Mouse (Mus musculus) hindbrain, embryonic 10.5 days (tissue): ENCODE results near the gene P2rx7. TPM values are rescaled to one million over a fixed set of nuclear protein-coding genes. Genes with fewer than 3 reads are reported as not detected.
A peak's percentile ranks its signal among the peaks of the same experiment; 100 is the strongest.
"Not testable (repeated sequence)": the region's sequence is repeated elsewhere in the genome, so short reads cannot be mapped to it uniquely, and the experiment has no call there.

ENCODE experiments used
- DNase-seq: peaks from one replicate; pipeline ENCODE4 v3.0.0-alpha.2; 2017; ENCODE audit warnings: low spot score
- H3K27ac ChIP-seq: fragments of 300-500 bp; sonication (generic); 2 replicates; pipeline ENCODE4 v1.5.1; 2016; ENCODE audit warnings: mild to moderate bottlenecking, moderate library complexity
- H3K27me3 ChIP-seq: fragments of 300-500 bp; sonication (generic); 2 replicates; pipeline ENCODE4 v1.6.1; 2016; ENCODE audit warnings: mild to moderate bottlenecking; ENCODE audit not compliant: poor library complexity, insufficient read depth, severe bottlenecking
- H3K36me3 ChIP-seq: fragments of 300-500 bp; sonication (generic); 2 replicates; pipeline ENCODE4 v1.6.1; 2016; ENCODE audit warnings: mild to moderate bottlenecking, moderate library complexity
- H3K4me1 ChIP-seq: fragments of 300-500 bp; sonication (generic); replicated peaks from 2 replicates; pipeline ENCODE4 v1.6.1; 2016; ENCODE audit warnings: mild to moderate bottlenecking
- H3K4me3 ChIP-seq: fragments of 300-500 bp; sonication (generic); 2 replicates; pipeline ENCODE4 v1.5.1; 2016; ENCODE audit warnings: mild to moderate bottlenecking, moderate library complexity
- H3K9me3 ChIP-seq: fragments of 300-500 bp; sonication (generic); 2 replicates; pipeline ENCODE4 v1.6.1; 2016; ENCODE audit warnings: mild to moderate bottlenecking, moderate library complexity
- WGBS: fragments of 180-500 bp; shearing (Covaris S2); methylation state at CpG from one replicate; pipeline ENCODE4 v1.1.7; 2016; 5-methylcytosine and 5-hydroxymethylcytosine counted together
- polyA plus RNA-seq: library from polyadenylated mRNA; unstranded; fragments of >200 nt; fragmentation: Nextera tagmentation; extraction: Ambion mirVana; gene quantifications from 2 replicates; pipeline ENCODE4 v1.2.1, GENCODE M21; 2016

Gene P2rx7
- polyA plus RNA-seq, 1 experiment from 2014 or later = 2.1 TPM

DNA sequence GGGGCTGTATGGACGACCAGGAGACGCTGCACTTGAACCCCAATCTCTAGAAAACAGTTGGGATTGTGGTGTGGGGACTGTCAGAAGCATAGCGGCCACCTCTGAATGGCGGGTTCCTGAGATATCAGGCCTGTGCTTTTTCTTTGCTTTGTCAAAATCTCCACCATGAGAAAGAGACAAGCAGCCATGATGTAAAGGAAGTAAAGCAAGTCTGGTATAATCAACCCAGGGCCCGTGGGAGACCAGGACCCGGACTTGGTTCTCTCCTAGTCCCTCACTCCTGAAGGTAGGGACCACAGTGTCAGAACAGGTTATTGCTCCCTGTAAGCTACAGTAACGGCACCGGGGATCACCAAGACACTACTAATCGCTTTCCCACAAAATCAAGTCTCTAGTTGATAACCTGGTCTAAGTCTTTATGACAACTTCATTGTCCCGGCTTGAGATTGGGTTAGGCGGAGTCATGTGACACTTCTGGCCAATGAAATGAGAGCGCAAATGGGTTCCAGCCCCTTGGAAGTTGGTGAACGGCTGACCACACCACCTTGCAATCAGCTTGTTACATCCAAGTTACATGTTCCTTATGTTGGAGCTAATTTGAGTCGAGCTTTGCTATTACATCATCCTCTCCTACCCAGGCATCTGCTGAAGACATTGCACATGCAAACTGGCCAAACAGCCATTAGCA lies 18.0 kb upstream of the P2rx7 start:
- no peaks in the 10 kb centered on the region for H3K9me3 ChIP-seq
- H3K27me3 ChIP-seq = no peaks in the 10 kb centered on the region
- H3K27ac ChIP-seq = no peak overlapping the region
- H3K36me3 ChIP-seq = no peaks in the 10 kb centered on the region
- no peak for DNase-seq
- H3K4me3 ChIP-seq = no peak overlapping the region
- WGBS = 89% methylated on average over 14 of the region's 14 CpGs
- H3K4me1 ChIP-seq = peaks cover 22% of the 10 kb centered on the region

DNA sequence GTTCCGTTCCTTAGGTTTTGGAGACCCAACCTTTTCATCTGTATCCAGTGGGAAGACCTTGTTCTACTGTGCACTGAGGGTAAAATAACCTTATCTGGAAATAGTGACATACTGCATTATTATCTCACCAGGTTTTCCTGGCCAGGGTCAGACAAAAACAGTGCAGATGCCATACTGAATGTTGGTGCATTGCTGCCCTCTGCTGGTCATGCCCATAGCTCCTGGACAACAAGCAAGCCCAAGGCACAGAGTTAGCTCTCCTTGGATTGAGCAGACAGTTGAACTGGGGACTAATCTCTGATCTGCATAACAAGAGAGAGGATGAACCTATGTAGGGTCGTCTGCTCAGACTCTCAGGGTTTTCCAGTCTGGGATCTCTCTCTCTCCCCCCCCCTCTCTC lies 16.5 kb upstream of the P2rx7 start:
- no peaks in the 10 kb centered on the region for H3K36me3 ChIP-seq
- DNase-seq = peak; percentile 86
- H3K27ac ChIP-seq = no peak overlapping the region
- 42% methylated on average over 2 of the region's 2 CpGs for WGBS
- H3K4me1 ChIP-seq = peaks cover 6% of the 10 kb centered on the region
- H3K4me3 ChIP-seq = no peak overlapping the region
- H3K9me3 ChIP-seq = no peaks in the 10 kb centered on the region
- H3K27me3 ChIP-seq = no peaks in the 10 kb centered on the region

DNA sequence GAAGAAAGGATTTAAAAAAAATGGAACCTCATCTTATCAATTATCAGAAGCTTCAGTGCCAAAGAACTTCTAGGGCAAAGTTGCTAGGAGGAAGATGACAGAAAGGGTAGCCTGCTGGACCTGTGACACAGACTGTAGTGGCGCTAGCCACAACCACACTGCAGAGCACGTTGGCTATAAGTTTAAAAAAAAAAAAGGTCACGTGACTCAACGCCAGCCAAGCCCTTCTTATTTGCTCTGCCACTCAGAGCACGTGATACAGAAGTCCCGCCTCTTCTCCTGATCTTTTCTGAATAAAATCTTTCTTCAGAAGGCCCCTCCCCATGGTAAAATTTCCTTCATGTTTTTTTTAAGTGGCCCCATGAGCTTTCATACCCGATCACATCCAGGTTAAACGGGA lies 8.5 kb upstream of the P2rx7 start:
- Histone ChIP-seq H3K9me3 (no peaks in the 10 kb centered on the region), H3K27me3 (no peaks in the 10 kb centered on the region), H3K36me3 (no peaks in the 10 kb centered on the region), H3K4me1 (peaks cover 17% of the 10 kb centered on the region), H3K27ac (no peak overlapping the region), H3K4me3 (no peak overlapping the region)
- WGBS = 80% methylated on average over 8 of the region's 8 CpGs
- DNase-seq = no peak

DNA sequence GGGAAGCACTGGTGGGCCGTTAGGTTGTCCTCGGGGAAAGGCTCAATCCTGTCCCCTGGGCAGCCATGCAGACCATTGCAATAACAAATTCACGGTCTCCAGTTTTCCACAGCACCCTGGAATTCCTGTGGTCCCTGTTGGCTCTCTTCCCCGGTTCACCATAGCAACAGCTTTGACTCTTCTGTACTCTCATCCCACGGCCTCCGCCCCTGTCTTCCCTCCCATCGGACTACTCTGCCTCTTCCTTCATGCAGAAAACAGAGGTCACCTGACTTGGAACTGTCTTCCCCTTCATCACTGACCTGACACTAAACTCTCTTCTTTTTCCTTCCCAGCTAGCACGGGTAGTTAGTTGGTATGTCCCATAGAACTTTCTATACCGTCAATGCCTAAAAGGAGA lies 7.4 kb upstream of the P2rx7 start:
- H3K27ac ChIP-seq = no peak overlapping the region
- no peak for DNase-seq

DNA sequence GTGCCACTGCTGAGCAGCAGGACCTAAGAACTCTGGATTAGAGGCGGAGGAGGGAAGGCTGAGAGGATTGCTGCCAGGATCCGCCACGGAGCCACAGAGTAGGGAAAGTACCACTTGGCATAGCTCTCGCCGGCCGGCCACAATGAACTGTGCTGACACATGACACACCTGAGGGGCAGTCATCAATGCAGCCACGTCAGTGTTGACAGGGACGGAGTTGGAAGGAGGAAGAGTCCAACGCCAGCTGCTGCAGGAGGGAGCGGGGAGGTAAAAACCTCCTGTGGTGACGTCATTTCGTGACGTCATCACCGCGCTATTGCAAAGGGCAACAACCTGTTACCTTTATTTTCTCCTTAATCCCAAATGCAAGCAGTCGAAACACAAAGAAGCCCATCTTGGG lies 6.8 kb upstream of the P2rx7 start:
- Histone ChIP-seq H3K27ac (no peak overlapping the region), H3K9me3 (no peaks in the 10 kb centered on the region), H3K4me3 (peak overlapping the region; percentile 33), H3K4me1 (peaks cover 17% of the 10 kb centered on the region), H3K27me3 (no peaks in the 10 kb centered on the region), H3K36me3 (no peaks in the 10 kb centered on the region)
- DNase-seq = no peak
- WGBS = 42% methylated on average over 16 of the region's 16 CpGs

More for the DNA sequence above, 7.4 kb upstream of the P2rx7 start:
- H3K9me3 ChIP-seq = no peaks in the 10 kb centered on the region
- H3K27me3 ChIP-seq = no peaks in the 10 kb centered on the region
- no peaks in the 10 kb centered on the region for H3K36me3 ChIP-seq
- WGBS = 76% methylated on average over 9 of the region's 9 CpGs
- H3K4me3 ChIP-seq = no peak overlapping the region
- peaks cover 17% of the 10 kb centered on the region for H3K4me1 ChIP-seq

DNA sequence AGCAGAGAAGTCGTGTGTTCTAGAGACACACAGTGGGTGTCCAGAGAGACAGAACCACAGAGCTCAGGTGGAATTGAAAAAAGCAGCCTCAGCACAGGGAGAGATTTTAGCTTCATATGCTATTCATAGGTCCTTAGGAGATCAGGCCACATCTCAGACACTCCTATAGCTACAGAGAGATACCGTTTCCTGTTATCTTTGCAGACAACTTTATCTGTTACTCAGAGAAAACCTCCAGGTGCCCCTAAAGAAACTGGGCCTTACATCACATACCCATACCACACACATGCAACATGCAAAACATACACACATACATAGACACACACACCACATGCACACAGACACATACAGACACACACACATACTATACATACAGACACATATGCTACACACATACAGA lies 5.4 kb upstream of the P2rx7 start:
- Histone ChIP-seq H3K9me3 (no peaks in the 10 kb centered on the region), H3K4me3 (no peak overlapping the region), H3K36me3 (no peaks in the 10 kb centered on the region), H3K27ac (no peak overlapping the region), H3K4me1 (peaks cover 19% of the 10 kb centered on the region), H3K27me3 (no peaks in the 10 kb centered on the region)
- DNase-seq = no peak
- 78% methylated on average over 2 of the region's 2 CpGs for WGBS

DNA sequence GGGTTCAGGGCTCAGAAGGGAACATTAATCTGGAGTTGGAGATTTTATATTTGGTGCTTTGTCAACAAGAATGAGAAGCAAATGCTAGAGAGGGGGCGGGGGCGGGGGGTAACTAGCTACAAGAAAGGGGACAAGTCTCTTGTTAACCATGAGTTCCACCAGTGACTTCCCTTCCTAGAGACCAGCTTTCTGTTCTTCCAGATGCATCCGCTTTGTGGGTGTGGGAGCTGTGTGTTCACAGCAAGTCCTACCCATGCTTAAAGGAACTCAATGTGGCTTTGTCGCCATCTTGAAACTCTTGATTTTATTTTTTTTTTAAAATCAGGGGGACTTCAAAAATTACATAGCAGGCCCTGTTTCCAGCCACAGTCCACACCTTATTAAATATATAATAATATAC lies 4.2 kb upstream of the P2rx7 start:
- WGBS = 93% methylated on average over 4 of the region's 4 CpGs

DNA sequence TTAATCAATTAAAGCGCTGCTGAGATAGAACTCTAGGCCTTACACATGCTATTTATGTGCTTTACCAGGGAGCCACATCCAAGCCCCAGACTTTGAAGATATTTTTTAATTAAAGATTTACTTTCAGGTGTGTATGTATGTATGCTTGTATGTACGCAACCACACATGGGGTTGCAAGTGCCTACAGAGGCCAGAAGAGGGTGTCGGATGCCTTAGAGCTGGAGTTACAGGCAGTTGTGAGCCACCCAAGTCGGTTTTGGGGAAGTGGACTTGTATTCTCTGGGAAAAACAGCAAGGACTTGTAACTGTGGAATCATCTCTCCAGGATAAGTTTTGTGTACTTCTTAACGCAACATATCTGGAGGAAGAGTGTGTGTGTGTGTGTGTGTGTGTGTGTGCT lies 3.7 kb upstream of the P2rx7 start:
- no peak overlapping the region for H3K27ac ChIP-seq
- H3K4me3 ChIP-seq = no peak overlapping the region
- H3K4me1 ChIP-seq = peaks cover 29% of the 10 kb centered on the region
- H3K36me3 ChIP-seq = no peaks in the 10 kb centered on the region
- no peaks in the 10 kb centered on the region for H3K27me3 ChIP-seq
- WGBS = 86% methylated on average over 5 of the region's 5 CpGs
- no peak for DNase-seq
- no peaks in the 10 kb centered on the region for H3K9me3 ChIP-seq

More for the DNA sequence above, 4.2 kb upstream of the P2rx7 start:
- Histone ChIP-seq H3K4me1 (peaks cover 29% of the 10 kb centered on the region), H3K4me3 (no peak overlapping the region), H3K36me3 (no peaks in the 10 kb centered on the region), H3K9me3 (no peaks in the 10 kb centered on the region), H3K27ac (no peak overlapping the region), H3K27me3 (no peaks in the 10 kb centered on the region)
- DNase-seq = no peak

DNA sequence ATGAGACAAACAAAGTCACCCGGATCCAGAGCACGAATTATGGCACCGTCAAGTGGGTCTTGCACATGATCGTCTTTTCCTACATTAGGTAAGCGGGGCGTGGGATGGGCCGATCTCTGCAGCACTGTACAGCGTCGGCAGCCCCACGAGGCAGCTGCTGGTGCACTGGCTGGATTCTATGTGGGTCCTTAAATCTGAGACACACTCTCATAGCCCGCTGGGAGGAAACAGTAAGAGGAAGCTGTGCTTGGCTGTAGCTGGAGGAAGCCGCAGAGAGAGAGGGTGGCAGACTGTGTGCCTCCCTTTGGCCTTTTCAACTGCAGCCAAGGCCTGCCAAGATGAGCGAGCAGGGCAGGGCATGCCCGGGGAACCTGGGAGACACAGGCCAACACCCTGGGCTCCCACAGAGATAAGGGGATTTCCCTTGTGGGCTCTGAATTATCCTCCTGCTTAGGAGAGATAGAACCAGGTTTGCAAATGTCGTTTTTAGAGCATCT lies 448 bp downstream of the P2rx7 start:
- WGBS = 84% methylated on average over 15 of the region's 15 CpGs
- H3K27ac ChIP-seq = peak overlapping the region; percentile 73
- H3K36me3 ChIP-seq = no peaks in the 10 kb centered on the region
- no peaks in the 10 kb centered on the region for H3K27me3 ChIP-seq
- peaks cover 15% of the 10 kb centered on the region for H3K4me1 ChIP-seq
- no peak overlapping the region; the same call in 1 of the 2 replicates for H3K4me3 ChIP-seq
- DNase-seq = no peak
- no peaks in the 10 kb centered on the region for H3K9me3 ChIP-seq

DNA sequence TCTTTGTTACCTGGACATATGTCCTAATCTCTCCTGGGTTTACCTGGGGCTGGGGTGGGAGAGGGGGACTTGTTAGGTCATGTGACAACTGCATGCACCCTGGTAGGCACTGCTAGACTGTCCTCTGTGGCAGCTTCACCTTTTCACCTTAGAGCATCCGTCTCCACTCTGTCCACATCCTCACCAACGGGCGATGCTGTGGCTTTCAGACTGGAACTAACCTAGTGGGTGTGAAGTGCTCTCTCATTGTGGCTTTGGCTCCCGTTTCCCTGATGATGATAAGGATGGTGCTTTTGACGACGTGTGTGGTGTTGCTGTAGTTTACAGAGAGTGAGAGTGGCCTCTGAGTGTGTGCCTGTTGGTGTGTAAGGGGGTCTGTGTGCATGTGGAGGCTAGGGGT lies 1.6 kb downstream of the P2rx7 start:
- WGBS = 90% methylated on average over 6 of the region's 6 CpGs
- no peak overlapping the region for H3K4me3 ChIP-seq
- no peak for DNase-seq
- no peaks in the 10 kb centered on the region for H3K36me3 ChIP-seq
- H3K4me1 ChIP-seq = peaks cover 15% of the 10 kb centered on the region
- no peak overlapping the region for H3K27ac ChIP-seq
- no peaks in the 10 kb centered on the region for H3K9me3 ChIP-seq
- H3K27me3 ChIP-seq = peaks cover 3% of the 10 kb centered on the region; the same call in 1 of the 2 replicates

DNA sequence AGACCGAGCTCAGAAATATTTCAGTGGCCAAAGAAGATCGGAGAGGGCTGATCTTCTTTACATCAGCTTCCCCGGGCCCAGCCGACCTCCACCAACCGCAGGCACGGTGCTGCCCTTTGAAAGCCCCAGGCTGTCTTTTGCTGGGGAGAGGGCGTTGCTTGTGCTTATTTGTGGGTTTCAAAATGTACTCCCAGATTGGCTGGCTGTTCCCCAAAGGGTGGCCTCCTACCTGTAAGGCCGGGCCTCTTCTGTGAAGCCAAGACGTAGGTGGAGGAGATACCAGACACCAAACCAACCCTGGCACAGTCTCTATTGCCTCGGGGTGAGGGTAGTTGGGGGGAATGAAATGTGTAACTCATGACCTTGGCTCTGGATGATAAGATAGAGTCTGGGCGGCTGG lies 2.3 kb downstream of the P2rx7 start:
- no peak overlapping the region for H3K27ac ChIP-seq
- H3K4me1 ChIP-seq = peaks cover 15% of the 10 kb centered on the region
- DNase-seq = no peak
- no peaks in the 10 kb centered on the region for H3K9me3 ChIP-seq
- H3K36me3 ChIP-seq = no peaks in the 10 kb centered on the region
- no peak overlapping the region for H3K4me3 ChIP-seq
- H3K27me3 ChIP-seq = peaks cover 6% of the 10 kb centered on the region; the same call in 1 of the 2 replicates
- WGBS = 91% methylated on average over 11 of the region's 11 CpGs

DNA sequence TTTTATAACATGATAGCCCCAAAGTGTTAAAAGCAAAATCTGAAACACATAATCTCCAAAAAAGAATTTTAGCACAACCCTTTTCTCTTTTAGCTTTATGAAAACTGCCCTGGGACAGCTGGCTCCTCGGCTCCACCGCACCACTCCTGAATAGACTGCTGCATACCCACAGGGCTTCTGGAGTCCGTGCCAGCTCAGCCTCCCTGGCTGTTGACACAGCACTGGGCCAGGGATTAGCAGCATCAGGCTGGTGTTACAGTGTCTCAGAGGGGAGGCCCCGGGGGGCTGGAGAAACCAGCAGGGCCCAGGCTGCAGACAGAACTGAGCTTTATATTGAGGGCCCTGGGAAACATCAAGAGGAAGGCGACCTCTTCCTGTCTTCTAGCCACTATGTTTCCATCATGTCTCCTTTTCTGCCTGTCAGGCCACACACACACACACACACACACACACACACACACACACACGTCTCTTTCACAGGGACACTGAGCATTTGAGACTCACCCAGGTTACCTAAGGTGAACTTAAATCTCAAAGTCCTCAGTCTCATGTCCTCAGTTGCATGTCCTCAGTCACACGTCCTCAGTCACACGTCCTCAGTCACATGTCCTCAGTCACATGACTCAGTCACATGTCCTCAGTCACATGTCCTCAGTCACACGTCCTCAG lies 3.7 kb downstream of the P2rx7 start:
- WGBS = 78% methylated on average over 9 of the region's 9 CpGs
- Histone ChIP-seq H3K27ac (peak overlapping the region; percentile 50; the same call in 1 of the 2 replicates), H3K9me3 (no peaks in the 10 kb centered on the region), H3K36me3 (no peaks in the 10 kb centered on the region), H3K4me1 (peaks cover 20% of the 10 kb centered on the region), H3K4me3 (no peak overlapping the region), H3K27me3 (peaks cover 6% of the 10 kb centered on the region; the same call in 1 of the 2 replicates)
- no peak for DNase-seq

DNA sequence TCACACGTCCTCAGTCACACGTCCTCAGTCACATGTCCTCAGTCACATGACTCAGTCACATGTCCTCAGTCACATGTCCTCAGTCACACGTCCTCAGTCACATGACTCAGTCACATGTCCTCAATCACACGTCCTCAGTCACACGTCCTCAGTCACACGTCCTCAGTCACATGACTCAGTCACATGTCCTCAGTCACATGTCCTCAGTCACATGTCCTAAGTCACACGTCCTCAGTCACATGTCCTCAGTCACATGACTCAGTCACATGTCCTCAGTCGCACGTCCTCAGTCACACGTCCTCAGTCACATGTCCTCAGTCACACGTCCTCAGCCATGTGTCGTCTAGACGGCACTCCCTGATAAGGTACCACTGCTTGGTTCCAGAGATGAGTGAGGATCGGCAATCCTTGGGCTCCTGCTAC lies 4.3 kb downstream of the P2rx7 start:
- H3K4me3 ChIP-seq, H3K9me3 ChIP-seq, H3K36me3 ChIP-seq, H3K27ac ChIP-seq, DNase-seq, H3K27me3 ChIP-seq: not testable (repeated sequence)
- 94% methylated on average over 14 of the region's 14 CpGs for WGBS
- peaks cover 25% of the 10 kb centered on the region for H3K4me1 ChIP-seq
